Mouse (Mus musculus) testis, adult 2 months (tissue): ENCODE measurements around the gene Acyp1. TPM values are rescaled to one million over a fixed set of nuclear protein-coding genes. Genes with fewer than 3 reads are reported as not detected.

Experiments used
- H3K27ac ChIP-seq: fragments of 200-500 bp; 2 replicates; pipeline ENCODE4 v1.5.1; 2012; ENCODE audit warnings: low read depth, low read length; ENCODE audit not compliant: control insufficient read depth, insufficient read depth
- H3K27me3 ChIP-seq: fragments of 200-500 bp; 2 replicates; pipeline ENCODE4 v1.6.1; 2012; ENCODE audit warnings: mild to moderate bottlenecking, low read length, moderate library complexity; ENCODE audit not compliant: control insufficient read depth, insufficient read depth
- H3K36me3 ChIP-seq: fragments of 200-500 bp; 2 replicates; pipeline ENCODE4 v1.6.1; 2012; ENCODE audit warnings: mild to moderate bottlenecking, low read length; ENCODE audit not compliant: control insufficient read depth, insufficient read depth
- H3K4me1 ChIP-seq: fragments of 200-500 bp; 2 replicates; pipeline ENCODE4 v1.6.1; 2012; ENCODE audit warnings: low read length; ENCODE audit not compliant: control insufficient read depth, insufficient read depth
- H3K4me3 ChIP-seq: fragments of 200-500 bp; 2 replicates; pipeline ENCODE4 v1.5.1; 2012; ENCODE audit warnings: low read depth, mild to moderate bottlenecking, low read length, moderate library complexity, mixed read lengths; ENCODE audit not compliant: control insufficient read depth
- CTCF ChIP-seq: fragments of 200-500 bp; IDR thresholded peaks from 2 replicates; pipeline ENCODE4 v1.5.1; 2012; ENCODE audit warnings: low read depth, mild to moderate bottlenecking, inconsistent platforms, low read length, moderate library complexity; ENCODE audit not compliant: control insufficient read depth, insufficient read depth, insufficient replicate concordance
- POLR2A ChIP-seq: fragments of 200-500 bp; IDR thresholded peaks from 2 replicates; pipeline ENCODE4 v1.6.1; 2012; ENCODE audit warnings: low read depth, mild to moderate bottlenecking, inconsistent platforms, low read length, moderate library complexity; ENCODE audit not compliant: control insufficient read depth
- polyA plus RNA-seq: library from polyadenylated mRNA; depleted of rRNA; stranded (reverse); fragments of >200 nt; gene quantifications from 2 replicates; pipeline ENCODE4 v1.2.3, GENCODE M21; 2012

The Acyp1 gene
- polyA plus RNA-seq, 1 experiment = 199 TPM

DNA sequence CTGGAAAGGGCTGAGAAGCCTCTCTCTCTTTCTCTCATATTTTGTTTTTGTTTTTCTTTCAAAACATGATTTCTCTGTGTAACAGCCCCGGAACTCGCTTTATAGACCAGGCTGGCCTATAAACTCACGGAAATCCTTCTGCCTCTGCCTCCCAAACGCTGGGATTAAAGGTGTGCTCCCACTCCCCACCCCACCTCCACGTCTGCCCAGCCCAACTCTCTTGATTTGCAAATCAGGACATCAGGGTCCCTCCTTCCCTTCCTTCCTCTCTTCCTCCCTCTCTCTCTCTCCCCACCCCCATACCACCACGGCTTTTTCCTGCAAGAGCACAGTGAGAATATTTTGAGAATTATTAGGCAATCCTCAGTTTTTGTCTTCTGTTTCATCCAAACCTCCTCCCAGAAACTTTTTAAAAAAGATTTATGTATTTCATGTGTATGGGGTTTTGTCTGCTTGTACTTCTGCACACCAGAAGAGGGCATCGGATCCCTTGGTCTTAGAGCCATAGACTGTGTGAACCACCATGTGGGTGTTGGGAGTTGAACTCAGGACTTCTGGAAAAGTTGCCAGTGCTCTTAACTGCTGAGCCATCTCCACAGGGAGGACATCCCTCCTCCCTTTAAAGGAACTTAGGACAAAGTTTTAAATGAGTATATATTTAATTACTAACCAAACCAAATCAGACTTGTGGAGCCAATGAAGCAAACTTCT, 17.0 kb downstream of the Acyp1 start:
- TF ChIP-seq CTCF (no peak), POLR2A (no peak)
- Histone ChIP-seq H3K4me3 (no peak overlapping the region), H3K36me3 (no peaks in the 10 kb centered on the region), H3K27ac (no peak overlapping the region), H3K27me3 (no peaks in the 10 kb centered on the region), H3K4me1 (peaks cover 2% of the 10 kb centered on the region; the same call in 1 of the 2 replicates)

DNA sequence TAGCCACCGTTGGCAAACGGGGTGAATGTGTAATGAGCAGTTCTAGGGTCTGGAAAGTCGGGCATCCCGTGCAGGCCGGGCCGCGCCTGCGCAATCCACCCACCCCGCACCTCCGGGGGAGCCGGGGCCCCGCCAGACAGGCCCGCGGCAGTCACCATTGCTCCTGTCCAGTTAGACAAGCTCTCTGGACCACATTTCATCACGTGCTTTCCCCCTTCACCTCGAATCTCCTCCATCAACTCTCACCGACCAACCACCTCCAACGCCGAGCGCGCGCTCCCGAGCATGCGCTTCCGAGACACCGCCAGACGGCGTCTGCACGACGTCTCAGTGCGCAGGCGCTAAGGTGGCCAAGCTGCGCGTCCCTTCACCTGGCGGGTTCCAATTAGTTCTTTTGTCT, 17.9 kb downstream of the Acyp1 start, which contains the start of gene Mlh3:
Gene Mlh3, minus strand, starts transcription at position 281 of the 400 bp plus-strand sequence.
- no peaks in the 10 kb centered on the region for H3K36me3 ChIP-seq
- H3K4me3 ChIP-seq = peak within 1 kb of the TSS; percentile 100
- TF ChIP-seq CTCF (peak; percentile 7; the same call in 1 of the 2 replicates), POLR2A (peak; percentile 87)
- peaks cover 2% of the 10 kb centered on the region; the same call in 1 of the 2 replicates for H3K4me1 ChIP-seq
- H3K27me3 ChIP-seq = no peaks in the 10 kb centered on the region
- H3K27ac ChIP-seq = peak within 1 kb of the TSS; percentile 99

DNA sequence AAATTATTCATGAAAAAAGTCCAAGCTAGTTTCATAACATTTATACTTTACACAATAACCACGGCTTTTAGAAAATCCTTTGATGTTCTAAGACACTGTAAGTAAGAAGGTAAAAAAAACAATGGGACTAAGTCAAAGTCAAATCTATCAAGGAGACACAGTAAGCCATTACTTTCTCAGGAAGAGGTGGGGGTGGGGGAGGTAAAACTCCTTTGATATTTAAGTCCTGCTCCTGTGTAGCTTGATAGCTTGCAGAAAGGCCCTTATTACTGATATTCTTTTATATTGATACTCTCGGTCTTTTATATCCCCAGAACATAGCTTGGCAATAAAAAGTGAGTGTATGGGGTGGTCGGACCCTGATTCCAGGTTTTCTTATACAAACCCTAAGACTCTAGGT, 18.4 kb downstream of the Acyp1 start:
- H3K4me1 ChIP-seq = peaks cover 2% of the 10 kb centered on the region; the same call in 1 of the 2 replicates
- H3K27me3 ChIP-seq = no peaks in the 10 kb centered on the region
- H3K4me3 ChIP-seq = peak overlapping the region; percentile 100
- no peaks in the 10 kb centered on the region; the same call in 1 of the 2 replicates for H3K36me3 ChIP-seq
- H3K27ac ChIP-seq = peak overlapping the region; percentile 99
- TF ChIP-seq POLR2A (no peak), CTCF (no peak)

DNA sequence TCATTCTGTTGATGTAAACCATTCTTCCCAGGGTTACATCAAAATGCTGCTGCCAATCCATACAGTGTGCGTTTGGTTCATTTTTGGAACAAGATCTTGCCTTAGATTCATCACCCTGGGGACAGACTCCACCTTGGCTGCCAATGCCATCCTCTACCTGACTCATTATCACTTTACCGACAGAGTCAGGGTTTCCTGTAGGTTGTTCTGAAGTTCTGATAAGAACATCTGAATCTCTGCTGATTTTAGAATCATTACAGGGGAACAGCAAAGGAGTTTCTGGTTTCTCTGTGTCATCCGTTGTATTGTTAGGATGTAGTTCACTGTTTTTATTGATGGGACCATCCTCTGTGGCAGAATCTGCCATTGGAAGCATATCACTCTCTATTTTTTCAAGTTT, 22.0 kb downstream of the Acyp1 start:
- H3K4me1 ChIP-seq = no peaks in the 10 kb centered on the region
- H3K27ac ChIP-seq = no peak overlapping the region
- no peak for TF ChIP-seq POLR2A
- no peak for TF ChIP-seq CTCF
- no peak overlapping the region for H3K4me3 ChIP-seq
- no peaks in the 10 kb centered on the region; the same call in 1 of the 2 replicates for H3K36me3 ChIP-seq
- H3K27me3 ChIP-seq = no peaks in the 10 kb centered on the region

DNA sequence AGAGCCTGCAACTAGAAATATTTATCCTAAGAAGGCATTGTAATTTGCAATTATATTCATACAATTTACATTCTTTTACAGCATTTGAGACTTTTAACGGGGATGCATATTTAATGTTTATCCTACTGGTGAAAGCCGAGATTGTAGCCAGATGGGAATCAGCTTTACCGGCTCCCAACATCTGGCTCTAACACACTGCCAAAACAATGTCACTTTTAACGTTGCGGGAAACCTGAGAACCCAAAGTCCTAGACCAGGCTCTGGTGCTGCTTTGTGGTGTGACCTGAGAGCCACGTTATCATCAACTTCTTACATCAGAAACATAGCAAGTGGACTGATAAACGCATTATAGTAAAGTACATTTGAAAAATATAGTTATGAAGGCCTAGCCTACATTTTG, 23.3 kb downstream of the Acyp1 start:
- H3K27ac ChIP-seq = no peak overlapping the region
- H3K36me3 ChIP-seq = peaks cover 2% of the 10 kb centered on the region; the same call in 1 of the 2 replicates
- no peaks in the 10 kb centered on the region for H3K27me3 ChIP-seq
- H3K4me3 ChIP-seq = no peak overlapping the region
- TF ChIP-seq POLR2A = no peak
- no peak for TF ChIP-seq CTCF
- H3K4me1 ChIP-seq = no peaks in the 10 kb centered on the region

DNA sequence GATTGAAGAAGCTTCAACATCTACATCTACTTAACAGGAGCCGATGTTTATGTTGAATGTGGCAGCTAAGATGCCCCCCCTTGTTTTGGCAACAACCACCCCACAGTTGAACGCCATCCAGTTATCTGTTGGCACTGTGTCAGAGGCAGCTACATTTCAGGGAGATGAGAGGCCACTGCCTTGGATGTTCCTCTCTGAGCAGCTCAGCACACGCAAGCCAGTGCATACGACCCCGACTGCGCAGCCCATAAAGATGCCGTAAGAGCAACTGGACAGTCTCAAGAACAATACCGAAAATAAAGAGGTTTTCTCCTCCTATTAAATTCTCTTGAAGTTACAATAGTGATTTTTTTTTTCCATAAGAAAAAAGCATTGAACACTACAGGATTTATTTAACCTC, 23.7 kb downstream of the Acyp1 start:
- peaks cover 2% of the 10 kb centered on the region; the same call in 1 of the 2 replicates for H3K36me3 ChIP-seq
- H3K4me1 ChIP-seq = no peaks in the 10 kb centered on the region
- TF ChIP-seq POLR2A (no peak), CTCF (no peak)
- no peaks in the 10 kb centered on the region for H3K27me3 ChIP-seq
- no peak overlapping the region for H3K4me3 ChIP-seq
- no peak overlapping the region for H3K27ac ChIP-seq

DNA sequence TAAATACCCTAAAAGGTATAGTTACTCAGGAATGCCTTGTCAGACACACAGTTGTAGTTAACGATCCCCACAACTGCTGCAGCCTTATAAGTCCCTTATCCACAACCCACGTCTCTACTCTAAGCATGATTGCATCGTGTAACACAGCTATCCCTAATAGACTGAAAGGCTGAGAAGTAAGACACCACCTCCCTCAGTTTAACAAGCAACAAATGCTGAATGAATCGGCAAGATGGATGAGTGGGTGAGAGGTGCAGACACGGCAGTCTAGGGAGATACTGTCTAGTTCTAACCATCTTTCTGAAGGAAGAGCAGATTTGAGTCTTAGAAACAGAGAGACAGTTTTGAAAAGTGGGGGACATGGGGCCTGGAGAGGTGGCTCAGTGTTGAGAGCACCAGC, 25.0 kb downstream of the Acyp1 start:
- H3K4me1 ChIP-seq = no peaks in the 10 kb centered on the region
- H3K36me3 ChIP-seq = peaks cover 4% of the 10 kb centered on the region
- TF ChIP-seq POLR2A (no peak), CTCF (no peak)
- no peaks in the 10 kb centered on the region for H3K27me3 ChIP-seq
- H3K27ac ChIP-seq = no peak overlapping the region
- H3K4me3 ChIP-seq = no peak overlapping the region
